Mouse (Mus musculus) frontal cortex, postnatal 10 days (tissue): ENCODE measurements around the gene Rab3gap1.
A peak's percentile ranks its signal among the peaks of the same experiment; 100 is the strongest.
"Not testable (repeated sequence)": the region's sequence is repeated elsewhere in the genome, so short reads cannot be mapped to it uniquely, and the experiment has no call there.

Experiments used
- DNase-seq, 2 experiments: peaks; one replicate each; pipeline ENCODE4 v3.0.0; 2022; ENCODE audit warnings: low spot score in 2 of 2, mixed read lengths in 1 of 2

Gene Rab3gap1

GRCm38 (mm10) chr1:127915802-127916201 lies 47.2 kb downstream of the Rab3gap1 start:
- no peak for DNase-seq

- no peak for DNase-seq
Observed at GRCm38 (mm10) chr1:127933405-127933804, 64.8 kb downstream of the Rab3gap1 start.

- peak in 1 of 2 experiments; percentile 44 for DNase-seq
Observed at GRCm38 (mm10) chr1:127934322-127934721, 65.7 kb downstream of the Rab3gap1 start.

GRCm38 (mm10) chr1:127937277-127937676 lies 68.7 kb downstream of the Rab3gap1 start:
- DNase-seq = no peak

GRCm38 (mm10) chr1:127942231-127942630 lies 73.7 kb downstream of the Rab3gap1 start:
- no peak for DNase-seq

- DNase-seq = no peak
Observed at GRCm38 (mm10) chr1:127943516-127943915, 74.9 kb downstream of the Rab3gap1 start.

GRCm38 (mm10) chr1:127945696-127946575 lies 77.4 kb downstream of the Rab3gap1 start:
- no peak for DNase-seq

- no peak for DNase-seq
Observed at GRCm38 (mm10) chr1:127946615-127947249, 78.2 kb downstream of the Rab3gap1 start.

GRCm38 (mm10) chr1:127948748-127949147 lies 80.2 kb downstream of the Rab3gap1 start:
- no peak for DNase-seq

GRCm38 (mm10) chr1:127952276-127952675 lies 83.7 kb downstream of the Rab3gap1 start:
- DNase-seq = no peak

- not testable (repeated sequence) for DNase-seq
Observed at GRCm38 (mm10) chr1:127954198-127954597, 85.6 kb downstream of the Rab3gap1 start.

- DNase-seq = no peak
Observed at GRCm38 (mm10) chr1:127954800-127955199, 86.2 kb downstream of the Rab3gap1 start.

- no peak for DNase-seq
Observed at GRCm38 (mm10) chr1:127956524-127956923, 88.0 kb downstream of the Rab3gap1 start.

- DNase-seq = no peak
Observed at GRCm38 (mm10) chr1:127958801-127959200, 90.2 kb downstream of the Rab3gap1 start.

GRCm38 (mm10) chr1:127959312-127959718 lies 90.7 kb downstream of the Rab3gap1 start:
- DNase-seq = no peak

GRCm38 (mm10) chr1:127961140-127961539 lies 92.6 kb downstream of the Rab3gap1 start:
- no peak for DNase-seq

GRCm38 (mm10) chr1:127963326-127963725 lies 94.8 kb downstream of the Rab3gap1 start:
- no peak for DNase-seq

GRCm38 (mm10) chr1:127970870-127971269 lies 102.3 kb downstream of the Rab3gap1 start:
- DNase-seq = no peak

- no peak for DNase-seq
Observed at GRCm38 (mm10) chr1:127974082-127974481, 105.5 kb downstream of the Rab3gap1 start.

- peak in 1 of 2 experiments; percentile 32 for DNase-seq
Observed at GRCm38 (mm10) chr1:127975676-127976075, 107.1 kb downstream of the Rab3gap1 start.

GRCm38 (mm10) chr1:127976106-127976505 lies 107.5 kb downstream of the Rab3gap1 start:
- DNase-seq = no peak

GRCm38 (mm10) chr1:127978125-127978524 lies 109.6 kb downstream of the Rab3gap1 start:
- DNase-seq = no peak
